Mouse (Mus musculus) layer of hippocampus, adult 8-10 months (tissue): ENCODE results near the gene Tbrg1. TPM values are rescaled to one million over a fixed set of nuclear protein-coding genes. Genes with fewer than 3 reads are reported as not detected.
A peak's percentile ranks its signal among the peaks of the same experiment; 100 is the strongest.

Experiments used
- DNase-seq, 2 experiments: peaks; one replicate each; pipeline ENCODE4 v3.0.0; 2022; ENCODE audit warnings: low spot score in 2 of 2
- total RNA-seq, 4 experiments: library from RNA; stranded (reverse); gene quantifications; 2 replicates each; pipeline ENCODE4 v1.2.4; 2022

The Tbrg1 gene
- 10 to 100 TPM; 43.5 to 49.1 (median 47.5) TPM for total RNA-seq

DNA sequence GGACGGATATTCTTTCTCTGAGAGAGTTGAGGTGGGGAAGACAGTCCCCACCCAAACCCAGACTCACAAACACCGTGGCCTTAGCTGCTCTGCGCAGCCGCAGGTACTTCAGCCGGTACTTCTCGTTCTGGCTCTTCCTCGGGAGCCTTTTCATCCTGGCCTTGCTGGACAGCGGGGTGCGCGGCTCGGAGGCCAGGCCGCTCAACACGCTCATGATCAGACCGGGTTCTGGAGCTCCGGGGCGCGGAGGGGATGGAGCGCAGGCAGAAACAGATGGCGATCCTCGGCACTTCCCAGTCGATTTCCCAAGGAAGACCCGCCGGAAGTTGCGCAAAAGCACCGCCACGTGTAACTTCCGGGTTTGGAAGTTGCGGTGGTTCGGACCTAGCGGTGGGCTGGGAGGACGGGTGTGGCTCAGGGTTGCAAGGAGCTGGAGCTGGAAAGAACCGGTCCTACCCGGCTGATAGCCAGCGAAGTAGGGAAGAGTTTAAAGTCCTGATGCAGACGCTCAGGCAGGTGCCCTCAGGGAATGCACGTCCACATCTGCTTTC is at the start of gene Tbrg1:
Gene Tbrg1, minus strand, starts transcription at position 382 of the 551 bp plus-strand sequence.
- peak; percentile 60 to 80 for DNase-seq

DNA sequence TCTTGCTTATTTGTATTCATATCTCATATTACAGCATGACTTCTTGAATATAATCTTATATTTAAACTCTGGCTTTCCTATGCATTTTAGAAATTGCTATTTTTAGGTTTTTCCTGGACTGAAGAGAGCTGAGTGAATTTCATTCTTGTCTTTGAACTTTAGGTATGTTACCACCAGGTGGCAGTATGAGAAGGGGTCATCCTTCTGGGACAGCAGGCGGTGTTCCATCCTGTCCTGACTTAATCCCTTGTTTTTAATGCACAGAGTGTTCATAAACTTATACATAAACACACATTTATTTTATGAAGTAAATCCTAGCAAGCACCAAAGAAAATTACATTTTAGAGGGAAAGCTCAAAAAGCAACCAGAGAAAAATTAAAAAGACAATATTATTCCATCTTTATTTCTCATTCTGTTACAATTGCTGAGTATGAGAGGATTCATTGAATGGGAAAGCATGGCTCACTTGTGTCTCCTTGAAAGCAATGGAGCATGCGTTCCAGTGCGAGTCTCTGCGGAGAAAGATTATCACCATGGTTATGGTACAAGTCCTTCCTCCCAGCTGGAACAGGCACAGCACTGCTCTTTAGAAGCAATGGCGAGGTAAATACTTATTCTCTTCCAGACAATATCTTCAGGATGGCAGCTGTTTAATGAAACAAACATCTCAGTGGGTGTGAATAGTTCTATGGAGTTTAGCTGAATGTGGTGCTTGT is 33.0 kb upstream of the Tbrg1 start:
- no peak for DNase-seq

DNA sequence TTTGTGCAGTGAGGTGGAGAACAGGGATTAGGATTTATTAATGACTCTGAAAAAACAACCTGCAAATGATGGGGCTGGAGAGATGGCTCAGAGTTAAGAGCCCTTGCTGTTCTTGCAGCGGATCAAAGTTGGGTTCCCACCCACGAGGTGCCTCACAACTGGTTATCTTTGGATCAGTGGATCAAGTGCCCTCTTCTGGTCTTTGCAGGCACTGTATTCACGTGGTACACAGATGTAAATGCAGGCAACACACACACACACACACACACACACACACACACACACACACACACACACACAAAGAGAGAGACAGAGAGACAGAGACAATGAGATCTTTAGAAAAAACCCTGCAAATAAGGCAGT is 30.8 kb upstream of the Tbrg1 start:
- DNase-seq, result no peak

DNA sequence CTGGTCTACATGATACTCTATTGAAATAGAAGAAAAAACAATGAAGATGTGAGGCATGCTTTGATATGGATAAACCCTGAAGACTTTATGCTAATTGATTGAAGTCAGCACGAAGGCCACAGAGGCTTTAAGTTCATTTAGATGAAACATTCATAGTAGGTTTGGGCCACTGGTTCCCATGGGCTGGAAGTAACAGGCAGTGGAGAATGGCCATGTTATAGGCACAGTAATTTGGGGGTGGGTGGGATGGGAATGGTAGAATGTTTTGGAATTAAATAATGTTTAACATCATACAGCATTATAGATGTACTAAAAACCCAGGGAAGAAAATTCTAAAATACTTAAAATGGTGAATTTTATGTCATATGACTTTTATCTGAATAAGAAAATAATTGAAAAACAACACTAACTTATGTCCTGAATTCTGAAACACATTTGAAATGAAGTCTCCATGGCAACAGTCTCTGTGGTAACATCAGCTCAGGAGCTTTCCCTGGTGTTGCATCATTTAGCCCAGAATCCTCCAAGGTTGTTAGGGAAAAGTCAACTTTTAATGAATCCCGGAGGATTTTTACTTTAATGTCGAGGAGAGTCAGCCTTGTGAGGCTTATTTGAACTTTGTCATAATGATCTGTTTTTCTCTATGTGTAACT is 30.3 kb upstream of the Tbrg1 start:
- peak in 1 of 2 experiments; percentile 22 for DNase-seq

DNA sequence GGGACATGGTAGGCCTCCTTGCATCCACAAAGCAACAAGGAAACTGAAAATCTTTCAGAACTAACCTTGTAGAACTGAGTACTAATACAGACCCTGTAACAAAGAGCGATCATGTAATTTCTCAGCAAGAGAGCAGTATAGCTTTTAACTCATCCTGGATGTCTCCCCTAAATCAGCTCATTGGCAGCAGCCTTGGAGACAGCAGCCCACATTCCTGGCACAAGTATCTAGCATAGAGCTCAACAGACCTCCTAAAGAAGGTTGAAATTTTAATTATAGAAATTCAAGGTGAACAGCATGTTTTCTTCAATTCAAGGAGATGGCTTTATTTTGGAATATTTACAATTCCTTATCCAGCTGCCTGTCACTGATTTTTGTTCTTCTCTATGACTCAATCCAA is 24.0 kb upstream of the Tbrg1 start:
- DNase-seq, result no peak

DNA sequence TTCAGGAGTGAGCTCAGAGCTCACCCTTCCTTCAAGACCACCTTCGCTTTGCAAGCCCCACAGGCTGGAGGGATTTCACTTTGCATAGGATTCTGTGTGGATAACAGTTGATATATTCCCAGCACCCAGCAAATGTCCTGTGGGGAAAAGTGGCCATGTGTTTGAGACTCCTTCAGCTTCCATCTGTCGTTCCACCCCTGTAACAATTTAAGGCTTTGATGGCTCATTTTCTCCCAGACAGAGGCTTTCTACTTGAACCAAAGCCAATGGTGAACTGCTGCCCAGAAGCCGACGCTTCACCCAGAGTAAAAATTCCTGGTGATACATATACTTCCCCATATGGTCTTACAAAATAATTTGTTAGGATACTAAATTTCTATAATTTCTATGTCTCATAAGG is 18.2 kb upstream of the Tbrg1 start:
- peak; percentile 18 to 45 for DNase-seq

DNA sequence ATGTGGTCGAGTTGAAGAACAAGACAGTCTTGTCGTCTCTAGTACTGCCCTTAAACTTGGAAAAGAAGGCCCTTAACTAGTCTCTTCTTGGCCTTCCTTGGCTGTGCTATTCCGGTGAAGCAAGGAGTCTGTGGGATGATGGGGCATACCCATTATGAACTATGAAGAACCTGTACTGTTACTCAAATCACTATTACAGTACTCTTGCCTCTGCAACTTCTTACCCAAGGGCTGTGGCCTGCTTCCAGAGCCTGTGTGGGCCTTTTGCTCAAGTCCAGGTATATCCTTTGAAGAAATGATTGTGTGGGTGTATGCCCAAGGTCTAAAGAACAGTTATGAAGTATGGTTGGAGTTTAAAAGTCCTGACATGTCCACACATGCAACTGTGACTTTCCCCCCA is 13.1 kb upstream of the Tbrg1 start:
- no peak for DNase-seq

DNA sequence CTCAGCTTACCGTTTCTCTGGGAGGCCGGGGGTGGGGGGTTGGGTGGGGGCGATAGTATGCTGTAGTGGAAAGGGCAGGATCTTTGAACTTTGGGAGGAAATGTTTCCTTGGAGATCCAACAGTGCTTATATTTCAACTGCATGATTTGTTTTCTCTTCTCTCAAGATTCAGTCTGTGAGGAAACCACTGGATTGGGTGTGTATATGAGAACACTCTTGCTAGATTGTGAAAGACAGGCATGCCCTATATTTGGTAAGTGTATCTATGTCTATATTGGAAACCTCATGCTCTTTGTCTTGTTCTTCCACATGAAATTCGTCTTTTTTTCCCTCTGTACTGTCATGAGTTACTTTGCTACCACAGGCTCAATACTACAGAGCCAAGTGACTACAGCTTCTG is 12.6 kb upstream of the Tbrg1 start:
- DNase-seq, result no peak

DNA sequence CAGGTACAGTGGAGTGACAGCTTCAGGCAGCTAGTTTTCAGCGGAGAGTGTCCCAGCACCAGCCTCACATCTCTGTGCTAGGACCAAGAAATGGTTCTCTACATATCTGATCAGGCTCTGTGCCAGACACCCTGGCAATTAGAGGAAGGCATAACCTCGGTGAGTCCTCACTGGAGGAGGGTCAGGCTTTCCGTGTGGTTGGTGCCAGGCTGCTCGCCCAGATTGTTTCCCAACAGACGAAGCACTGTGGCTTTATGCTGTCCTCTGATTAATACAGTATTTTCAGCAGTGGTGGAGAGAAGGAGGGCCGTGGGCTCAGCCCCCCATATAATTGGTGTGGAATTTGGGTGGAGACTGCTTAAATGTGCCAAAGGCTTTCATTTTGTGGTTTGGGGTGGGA is 12.0 kb upstream of the Tbrg1 start, which contains the start of gene Panx3:
Gene Panx3, minus strand, starts transcription at position 121 of the 400 bp plus-strand sequence.
- DNase-seq, result no peak

DNA sequence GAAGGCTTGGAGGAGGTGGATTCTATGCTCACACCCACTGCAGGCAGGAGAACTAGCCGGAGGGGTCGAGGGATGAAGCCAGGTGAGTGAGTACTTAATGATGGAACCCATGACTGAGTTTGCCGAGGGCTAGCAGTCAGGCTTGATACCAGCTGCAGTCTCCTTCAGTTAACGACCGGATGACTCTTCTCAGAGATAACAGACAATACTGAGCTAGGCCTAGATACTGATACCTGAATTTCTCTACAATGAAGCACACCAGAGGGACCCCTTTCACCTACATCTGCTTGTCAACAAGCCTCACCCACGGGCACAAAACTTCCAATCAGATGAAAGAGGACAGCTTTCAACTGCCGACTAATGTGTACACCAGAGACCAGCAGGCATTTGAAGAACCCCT is 8.9 kb upstream of the Tbrg1 start:
- DNase-seq, result no peak

DNA sequence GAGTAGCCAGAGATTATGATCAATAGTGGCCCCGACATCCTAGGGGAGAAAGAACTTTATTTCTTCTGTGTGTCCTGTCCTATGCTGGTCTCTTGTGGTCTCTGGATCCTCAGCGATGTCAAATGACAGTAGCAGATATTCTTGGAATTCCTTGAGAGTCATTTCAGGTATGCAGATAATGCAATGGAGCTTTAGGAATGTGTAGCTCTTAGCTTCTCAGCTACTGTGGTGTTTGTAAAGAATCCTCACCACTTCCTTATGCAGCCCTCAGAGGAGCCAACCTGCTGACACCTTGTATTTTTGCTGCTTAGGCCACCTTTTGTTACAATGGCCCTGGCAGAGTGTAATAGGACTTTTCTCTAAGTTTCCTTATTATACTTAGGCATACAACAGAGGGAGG is 7.5 kb upstream of the Tbrg1 start:
- no peak for DNase-seq

DNA sequence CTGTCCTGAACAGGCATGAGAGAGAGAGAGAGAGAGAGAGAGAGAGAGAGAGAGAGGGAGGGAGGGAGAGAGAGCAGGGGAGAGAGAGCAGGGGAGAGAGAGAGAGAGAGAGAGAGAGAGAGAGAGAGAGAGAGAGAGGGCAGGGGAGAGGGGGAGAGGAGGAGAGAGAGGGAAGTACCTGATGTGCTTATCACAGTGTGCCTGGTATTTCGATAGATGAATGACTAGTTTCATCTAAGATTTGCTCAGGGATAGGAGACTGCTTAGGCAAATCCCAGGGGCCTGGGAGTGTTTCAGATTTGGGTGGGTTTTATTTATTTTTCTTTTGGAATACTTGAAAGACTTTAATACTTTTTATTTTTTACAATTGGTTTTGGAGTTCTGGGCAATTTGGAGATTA is 6.1 kb upstream of the Tbrg1 start:
- no peak for DNase-seq

DNA sequence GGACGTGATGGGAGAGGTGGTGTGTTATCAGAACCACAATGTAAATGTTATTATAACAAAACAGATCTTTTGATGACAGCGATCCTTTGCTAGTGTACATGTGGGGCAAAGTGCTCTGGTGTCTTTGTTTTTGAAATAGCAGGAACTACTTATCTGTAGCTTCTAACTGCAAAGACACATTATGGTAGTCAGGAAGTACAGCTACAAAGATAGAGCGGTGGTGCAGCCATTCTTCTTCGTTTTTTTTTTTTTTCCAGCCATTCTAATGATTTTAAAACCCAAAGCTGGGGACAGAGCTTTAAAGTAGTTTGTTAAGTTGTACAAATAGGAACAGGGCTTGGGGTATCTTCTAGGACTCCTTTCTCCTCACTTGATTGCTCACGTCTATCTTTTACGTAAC is 2.3 kb upstream of the Tbrg1 start:
- DNase-seq, result no peak

DNA sequence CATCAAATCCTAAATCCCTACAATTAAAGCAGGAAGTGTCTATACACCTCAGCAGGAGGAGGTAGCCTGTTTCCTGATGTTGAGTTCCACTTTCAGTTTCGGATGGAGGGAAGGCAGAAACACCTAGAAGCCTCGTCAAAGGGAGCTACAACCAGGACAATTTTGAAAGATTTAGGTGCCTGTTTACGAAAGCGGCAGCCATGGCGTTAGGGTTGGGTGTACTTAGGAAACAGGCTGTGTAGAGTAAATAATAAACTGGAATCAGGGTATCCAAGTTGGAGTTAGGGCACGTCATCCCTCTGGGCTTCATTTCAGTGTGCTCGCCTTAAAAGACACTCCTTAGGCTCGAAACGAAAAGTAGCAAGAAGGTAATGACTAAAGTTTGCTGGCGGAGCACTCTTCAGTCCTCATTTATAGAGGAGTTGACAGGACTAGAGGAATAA is 652 bp downstream of the Tbrg1 start:
- DNase-seq, result no peak

DNA sequence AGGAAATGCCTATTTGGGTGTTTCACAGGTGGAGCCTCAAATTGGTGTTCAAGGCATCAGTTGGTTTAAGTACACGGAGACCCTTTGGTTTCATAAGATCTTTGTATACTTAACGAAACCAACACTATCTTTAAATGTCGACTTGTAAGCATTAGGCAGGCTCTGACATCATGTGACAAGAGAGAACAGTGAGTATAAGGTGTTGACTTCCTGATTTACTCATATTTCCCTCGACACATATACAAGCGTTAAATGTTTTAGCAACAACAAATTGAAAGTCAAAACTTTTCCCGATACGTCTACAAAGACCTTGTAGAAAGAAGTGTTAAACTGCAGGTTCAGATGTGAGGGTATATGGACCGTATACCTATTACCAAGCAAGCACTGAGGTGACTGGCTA is 1.2 kb downstream of the Tbrg1 start:
- DNase-seq, result no peak

DNA sequence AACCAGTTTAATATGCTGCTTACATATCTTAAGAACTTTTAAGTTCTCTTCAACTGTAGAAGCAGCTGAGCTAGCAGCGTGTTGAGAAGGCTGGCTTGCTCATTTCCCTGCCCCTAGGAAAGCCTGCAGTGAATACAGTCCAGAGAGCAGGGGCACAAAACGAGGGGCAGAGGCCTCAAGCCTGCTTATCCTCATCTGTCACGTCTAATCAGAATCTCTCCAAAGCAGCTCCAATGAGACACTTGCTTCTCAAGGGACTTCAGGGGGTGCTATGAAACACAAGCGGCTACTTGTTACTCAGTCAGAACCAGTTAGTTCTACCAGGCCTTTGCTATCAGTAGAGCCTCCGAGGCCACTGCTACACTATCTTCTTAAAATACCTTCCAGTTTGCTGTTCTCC is 3.3 kb downstream of the Tbrg1 start:
- DNase-seq, result no peak

DNA sequence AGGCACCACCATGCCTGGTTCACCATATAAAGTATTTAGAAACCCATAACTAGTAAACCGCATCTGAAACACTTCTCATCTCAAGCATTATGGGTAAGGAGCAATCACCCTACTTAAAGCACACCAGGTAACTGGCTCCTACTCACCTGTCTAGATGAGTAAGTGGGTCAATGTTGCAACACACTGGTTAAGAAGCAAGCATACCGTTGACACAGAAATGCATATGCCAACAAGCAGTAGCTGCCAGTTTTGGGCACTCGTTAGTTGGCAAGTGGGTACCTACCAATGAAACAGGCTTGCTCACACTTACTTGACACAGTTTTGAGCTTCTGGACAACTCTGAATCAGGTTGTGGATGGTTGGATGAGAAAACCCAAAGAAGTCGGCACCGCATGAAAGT is 6.5 kb downstream of the Tbrg1 start:
- DNase-seq, result no peak

DNA sequence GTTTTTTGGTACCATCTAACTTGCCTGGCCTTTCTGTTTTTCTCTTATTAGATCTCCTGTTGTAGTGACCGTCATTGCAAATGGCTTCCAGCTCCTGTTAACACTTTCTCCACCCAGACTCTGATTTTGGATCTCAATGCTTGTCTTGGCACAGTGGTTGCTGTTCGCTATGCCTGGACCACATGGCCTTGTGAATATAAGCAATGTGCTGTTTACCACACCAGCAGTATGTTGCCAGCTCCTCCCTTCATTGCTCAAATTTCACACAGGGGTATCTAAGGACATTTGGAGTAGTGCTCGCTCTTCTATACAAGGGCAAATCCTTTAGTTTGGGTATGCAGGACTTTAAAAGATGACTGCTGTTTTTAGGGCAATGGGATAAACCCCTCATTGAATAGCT is 10.9 kb downstream of the Tbrg1 start:
- no peak for DNase-seq

DNA sequence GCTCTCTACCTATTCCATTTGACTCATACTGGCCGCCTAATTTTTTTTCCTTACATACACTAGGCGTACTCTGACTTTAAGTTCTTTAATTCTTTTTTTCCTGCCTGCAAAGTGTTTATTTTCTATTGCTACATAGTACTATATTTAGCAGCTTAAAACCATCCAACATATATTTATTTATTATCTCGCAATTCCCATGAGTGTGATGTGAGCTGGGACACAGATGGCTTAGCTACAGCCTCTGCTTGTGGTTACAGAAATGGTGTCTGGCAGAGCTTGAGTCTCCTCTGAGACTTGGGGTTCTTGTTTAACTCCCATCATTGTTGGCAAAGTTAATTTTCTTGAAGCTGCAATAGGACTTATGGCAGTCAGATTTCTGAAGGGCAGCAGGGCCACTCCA is 18.4 kb downstream of the Tbrg1 start:
- no peak for DNase-seq

DNA sequence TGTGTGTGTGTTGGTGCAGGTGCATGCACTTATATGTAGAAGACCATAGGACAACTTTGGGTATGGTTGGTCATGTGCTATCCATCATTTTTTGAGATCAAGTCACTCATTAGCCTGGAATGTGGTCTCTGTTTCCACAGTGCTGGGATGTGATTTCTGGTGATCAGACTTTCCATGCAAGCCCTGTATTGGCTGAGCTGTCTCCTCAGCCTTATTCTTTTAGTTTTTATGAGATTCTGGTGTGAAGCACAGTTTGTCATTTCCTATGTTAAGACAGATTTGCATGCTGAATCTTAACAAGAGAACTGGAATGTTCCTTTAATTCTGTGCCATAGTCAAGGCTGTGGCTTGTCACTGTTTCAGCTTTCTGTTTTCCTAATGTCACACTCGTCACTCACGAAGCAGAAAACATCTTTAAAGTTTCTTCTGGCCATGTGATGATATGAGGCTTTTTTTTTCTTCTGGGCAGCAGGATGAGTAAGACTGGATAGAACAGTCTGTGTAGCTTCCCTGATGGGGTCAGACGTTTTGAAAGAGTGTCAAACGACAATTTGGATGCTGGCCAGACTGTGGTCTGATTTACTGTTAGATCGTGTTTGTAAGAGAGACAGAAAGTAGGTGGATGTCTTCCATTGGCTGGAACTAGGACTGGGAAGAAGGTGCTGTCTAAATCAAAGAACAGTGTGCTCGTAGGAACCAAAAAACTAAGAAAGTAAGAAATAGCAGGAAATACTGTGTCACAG is 20.1 kb downstream of the Tbrg1 start:
- DNase-seq, result no peak

DNA sequence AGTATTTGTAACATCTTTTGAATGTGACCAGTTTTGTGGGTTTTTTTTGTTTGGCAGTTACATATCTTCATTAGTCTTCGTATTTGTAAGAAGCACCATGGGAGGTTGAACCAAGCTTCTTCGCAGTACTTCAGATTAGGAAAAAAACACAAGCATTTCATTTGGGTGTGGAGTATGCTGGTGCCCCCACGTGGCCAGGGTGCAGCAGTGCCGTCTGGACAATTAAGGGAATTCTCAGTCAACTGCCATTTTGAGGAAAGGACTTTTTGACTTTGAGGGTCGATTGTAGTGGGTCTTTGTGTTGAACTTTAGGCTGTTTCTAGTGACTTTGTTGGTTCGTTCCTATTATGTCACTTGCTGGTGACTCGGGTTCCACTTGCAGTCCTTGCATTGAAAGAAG is 20.8 kb downstream of the Tbrg1 start:
- DNase-seq, result peak in 1 of 2 experiments; percentile 56

DNA sequence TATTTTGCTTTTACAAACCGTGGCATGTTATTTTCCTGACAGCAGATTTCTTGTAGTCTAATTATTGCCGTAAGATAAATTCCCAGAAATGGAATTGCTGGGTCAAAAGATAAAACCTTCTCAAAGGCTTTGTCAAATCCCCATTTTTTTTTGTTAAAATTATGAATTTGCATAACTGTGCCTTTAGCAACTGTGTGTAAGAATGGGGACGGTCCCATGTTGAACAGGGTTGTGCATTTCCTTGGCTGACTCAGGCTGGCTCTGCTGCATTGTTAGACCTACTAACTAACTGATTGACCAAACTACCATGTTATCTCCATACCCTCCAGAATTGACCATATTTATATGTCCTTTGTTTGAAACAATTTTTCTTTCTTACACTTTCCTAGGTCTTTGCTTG is 22.8 kb downstream of the Tbrg1 start:
- DNase-seq, result no peak
